Mouse (Mus musculus): ENCODE measurements around the gene B4galnt4.

DNA sequence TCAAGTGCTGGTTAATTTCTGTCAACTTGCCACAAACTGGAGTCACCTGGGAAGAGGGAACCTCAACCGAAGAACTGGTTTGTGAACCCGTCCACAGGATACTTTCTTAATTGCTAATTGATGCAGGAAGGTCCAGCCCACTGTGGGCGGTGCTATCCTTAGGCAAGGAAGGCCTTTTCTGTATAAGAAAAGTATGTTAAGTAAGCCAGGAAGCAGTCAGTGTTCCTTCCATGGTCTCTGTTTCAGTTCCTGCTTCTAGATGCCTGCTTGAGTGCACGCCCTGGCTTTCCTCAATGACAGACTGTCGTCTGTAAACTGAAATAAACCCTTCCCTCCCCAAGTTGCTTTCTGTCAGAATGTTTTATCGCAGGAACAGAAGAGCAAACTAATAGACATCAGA lies 3.9 kb upstream of the B4galnt4 start:
- TF ChIP-seq CTCF (IDR thresholded peaks at IDR 0.05; ENCODE audit: low read depth, low read length) (no peak), GATA1 (IDR thresholded peaks at IDR 0.05; ENCODE audit: borderline replicate concordance, low read length) (no peak), POLR2AphosphoS5 (IDR thresholded peaks at IDR 0.05; ENCODE audit: insufficient replicate concordance, low read depth, low read length) (no peak), TAL1 (conservative IDR thresholded peaks at IDR 0.05; ENCODE audit: low read depth, low read length) (no peak)

Data from G1E (cell line).